9 mouse cellular contexts compared by ENCODE assay signal in the genomic region with DNA sequence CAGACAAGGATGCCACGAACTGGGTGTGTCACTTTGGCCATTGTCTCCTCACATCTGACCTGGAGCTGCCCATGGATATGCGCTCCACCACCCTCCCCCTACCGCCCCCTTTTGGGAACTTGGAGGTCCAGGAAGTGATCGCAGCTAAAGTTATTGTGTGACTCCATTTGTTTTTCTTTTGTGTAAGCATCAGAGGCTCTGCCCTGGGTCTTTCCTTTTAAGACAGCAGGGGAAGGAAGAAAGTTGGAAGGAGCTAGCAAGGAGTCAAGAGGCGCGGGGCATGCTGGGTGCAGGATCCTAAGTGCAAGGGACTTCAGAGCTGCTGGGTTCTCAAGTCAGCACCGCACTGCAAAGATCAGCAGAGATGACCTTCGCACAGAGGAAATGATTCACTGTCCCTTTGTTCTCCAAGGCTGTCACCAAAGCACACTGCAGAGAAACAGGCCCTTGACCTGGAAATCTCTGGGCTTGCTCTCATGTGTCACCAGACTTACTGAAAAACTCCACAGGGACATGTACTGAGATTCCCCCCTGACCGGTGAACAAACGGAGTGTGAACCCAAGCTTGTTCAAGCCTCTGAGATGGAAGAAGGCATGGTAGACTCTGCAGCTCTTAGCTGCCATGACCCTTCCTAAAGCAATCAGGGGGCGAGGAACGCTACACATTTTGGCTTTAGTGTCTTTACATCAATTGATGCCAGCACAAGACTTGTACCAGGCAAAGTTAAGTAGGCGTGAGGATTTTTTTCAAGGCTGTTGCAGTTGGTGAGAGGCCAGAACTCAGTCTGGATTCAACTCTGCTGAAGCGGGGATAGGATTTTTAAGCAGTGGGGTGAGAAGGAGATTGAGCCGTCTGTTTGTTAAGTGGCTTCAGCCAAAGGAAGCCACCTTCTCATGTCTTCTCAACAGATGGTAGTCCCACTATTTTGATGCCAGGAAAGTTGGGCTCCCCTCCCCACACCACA. TPM values are rescaled to one million over a fixed set of nuclear protein-coding genes. Genes with fewer than 3 reads are reported as not detected.
DNase-seq lines count a peak whose midpoint lies in the region; ATAC-seq and TF ChIP-seq lines count a peak whose summit lies in the region.
"Had no signal": no experiment of that assay in that cellular context is flagged by ENCODE, and none has a peak within 500 bp of the region (broad histone marks: within the 10 kb centered on the region; RNA-seq: fewer than 3 reads in every experiment).

No protein-coding gene starts in this region.

- no peak; the same call in 1 of the 2 replicates for ATAC-seq in forebrain, postnatal 0 days
- peak; percentile 53 for ATAC-seq in intestine, embryonic 15.5 days
- peak; percentile 82 for ATAC-seq in lung, postnatal 0 days

- no peak for TF ChIP-seq CTCF in spleen, adult 2 months (IDR thresholded peaks at IDR 0.05; ENCODE audit: extremely low read depth, insufficient read depth, insufficient read length, insufficient replicate concordance)
- no peak for TF ChIP-seq CTCF in forebrain, postnatal 0 days (IDR thresholded peaks at IDR 0.05; ENCODE audit: low read depth)
- TF ChIP-seq CTCF in lung, postnatal 0 days (IDR thresholded peaks at IDR 0.05): peak; percentile 44; the same call in 1 of the 2 replicates

- H3K9ac ChIP-seq in forebrain, postnatal 0 days: no peak overlapping the region
- H3K9ac ChIP-seq in intestine, embryonic 15.5 days: no peak overlapping the region
- H3K9ac ChIP-seq in lung, postnatal 0 days (replicated peaks; ENCODE audit: low read depth): no peak overlapping the region

- no peaks in the 10 kb centered on the region for H3K9me3 ChIP-seq in forebrain, postnatal 0 days (ENCODE audit: low read length)
- H3K9me3 ChIP-seq in intestine, embryonic 15.5 days: no peaks in the 10 kb centered on the region
- no peaks in the 10 kb centered on the region for H3K9me3 ChIP-seq in lung, postnatal 0 days (ENCODE audit: low read length)

- DNase-seq in spleen, adult 2 months (ENCODE audit: low read depth in 1 of 2, low spot score in 2 of 2): no peak
- DNase-seq in spleen, postnatal 4 days (ENCODE audit: low spot score in 2 of 2): no peak
- peak; percentile 55 for DNase-seq in forebrain, postnatal 0 days
- DNase-seq in lung, postnatal 0 days (ENCODE audit: low spot score): peak; percentile 74
- peak; percentile 71 for DNase-seq in yolk sac, embryonic 10.5 days (ENCODE audit: low spot score)
- no peak for DNase-seq in right cerebral cortex, postnatal 14 days
- no peak for DNase-seq in layer of hippocampus, adult 11-12 months (ENCODE audit: low spot score)

- no peak for TF ChIP-seq POLR2A in spleen, adult 2 months (IDR thresholded peaks at IDR 0.05; ENCODE audit: low read depth, low read length)

- peaks cover 4% of the 10 kb centered on the region; the same call in 1 of the 2 replicates for H3K4me1 ChIP-seq in spleen, adult 2 months (ENCODE audit: control insufficient read depth, insufficient read depth, insufficient read length)
- H3K4me1 ChIP-seq in forebrain, postnatal 0 days (ENCODE audit: insufficient read depth): peaks cover 22% of the 10 kb centered on the region
- peaks cover 24% of the 10 kb centered on the region for H3K4me1 ChIP-seq in intestine, embryonic 15.5 days (replicated peaks)
- peaks cover 8% of the 10 kb centered on the region for H3K4me1 ChIP-seq in lung, postnatal 0 days (ENCODE audit: insufficient read depth, low read depth, low read length)

- TF ChIP-seq EP300 in lung, postnatal 0 days (IDR thresholded peaks at IDR 0.05): peak; percentile 65

- H3K4me3 ChIP-seq in spleen, adult 2 months (ENCODE audit: extremely low read depth, insufficient read depth, insufficient read length): no peak overlapping the region
- no peak overlapping the region for H3K4me3 ChIP-seq in forebrain, postnatal 0 days (ENCODE audit: low read depth, low read length)
- H3K4me3 ChIP-seq in intestine, embryonic 15.5 days (replicated peaks): no peak overlapping the region
- H3K4me3 ChIP-seq in lung, postnatal 0 days (ENCODE audit: low read depth, low read length): no peak overlapping the region
- H3K4me3 ChIP-seq: left cerebral cortex, adult 2 months had no signal

- H3K27ac ChIP-seq in spleen, adult 2 months (ENCODE audit: insufficient read depth, low read length): peak overlapping the region; percentile 53; the same call in 1 of the 2 replicates
- peak overlapping the region; percentile 40 for H3K27ac ChIP-seq in forebrain, postnatal 0 days (ENCODE audit: low read depth, low read length)
- H3K27ac ChIP-seq in intestine, embryonic 15.5 days: 0 out of 2 replicates have a peak overlapping the region, but pooled peaks have one; percentile 11
- peak overlapping the region; percentile 79 for H3K27ac ChIP-seq in lung, postnatal 0 days (ENCODE audit: low read length)
- H3K27ac ChIP-seq: left cerebral cortex, adult 2 months had no signal

- peak overlapping the region; percentile 42; the same call in 1 of the 2 replicates for H3K4me2 ChIP-seq in forebrain, postnatal 0 days (ENCODE audit: low read depth)
- H3K4me2 ChIP-seq in intestine, embryonic 15.5 days (replicated peaks): peak overlapping the region; percentile 44
- peak overlapping the region; percentile 32; the same call in 1 of the 2 replicates for H3K4me2 ChIP-seq in lung, postnatal 0 days (replicated peaks; ENCODE audit: low read depth, low read length)

- H3K27me3 ChIP-seq in spleen, adult 2 months (ENCODE audit: control insufficient read depth, insufficient read depth, low read length): no peaks in the 10 kb centered on the region
- no peaks in the 10 kb centered on the region for H3K27me3 ChIP-seq in forebrain, postnatal 0 days (ENCODE audit: insufficient read depth, low read length)
- no peaks in the 10 kb centered on the region for H3K27me3 ChIP-seq in intestine, embryonic 15.5 days (replicated peaks)
- H3K27me3 ChIP-seq in lung, postnatal 0 days (replicated peaks; ENCODE audit: insufficient read depth, low read length): no peaks in the 10 kb centered on the region

- 87% methylated on average over 15 of the region's 15 CpGs for whole genome bisulfite sequencing in spleen, adult 2 months
- 52% methylated on average over 15 of the region's 15 CpGs for WGBS in forebrain, postnatal 0 days
- 59% methylated on average over 15 of the region's 15 CpGs for WGBS in intestine, embryonic 15.5 days
- WGBS in lung, postnatal 0 days: 48% methylated on average over 15 of the region's 15 CpGs

- no peaks in the 10 kb centered on the region for H3K36me3 ChIP-seq in spleen, adult 2 months (ENCODE audit: control insufficient read depth, insufficient read depth, low read length)
- H3K36me3 ChIP-seq in forebrain, postnatal 0 days (ENCODE audit: insufficient read depth): no peaks in the 10 kb centered on the region
- no peaks in the 10 kb centered on the region for H3K36me3 ChIP-seq in intestine, embryonic 15.5 days
- no peaks in the 10 kb centered on the region for H3K36me3 ChIP-seq in lung, postnatal 0 days (ENCODE audit: insufficient read depth, low read length)

RNA-seq across cellular contexts. Expression of gene Ttc30a2, which starts 17.3 kb away (rescaled TPM):
- polyA plus RNA-seq in spleen, adult 2 months (2012; rRNA removed): 0.07 and 0.12 TPM in 2 replicates
- 0.81 and 0.92 TPM in 2 replicates for total RNA-seq in forebrain, postnatal 0 days (2014; rRNA removed)
- 0.21 and 0.24 TPM in 2 replicates for polyA plus RNA-seq in forebrain, postnatal 0 days (2015; fragmentation: Nextera tagmentation; extraction: Ambion mirVana)
- polyA plus RNA-seq in intestine, embryonic 15.5 days (2015; fragmentation: Nextera tagmentation; extraction: Ambion mirVana): 0.08 and 0.16 TPM in 2 replicates
- polyA plus RNA-seq in lung, postnatal 0 days (2015; fragmentation: Nextera tagmentation; extraction: Ambion mirVana): 0.25 and 0.65 TPM in 2 replicates

RNA-seq across cellular contexts. Expression of gene Ttc30a1, which starts 21.1 kb away (rescaled TPM):
- polyA plus RNA-seq in spleen, adult 2 months (2012; rRNA removed): 1.4 and 1.9 TPM in 2 replicates
- 10.8 and 10.9 TPM in 2 replicates for total RNA-seq in forebrain, postnatal 0 days (2014; rRNA removed)
- 3.9 and 4.8 TPM in 2 replicates for polyA plus RNA-seq in forebrain, postnatal 0 days (2015; fragmentation: Nextera tagmentation; extraction: Ambion mirVana)
- polyA plus RNA-seq in intestine, embryonic 15.5 days (2015; fragmentation: Nextera tagmentation; extraction: Ambion mirVana): 5.8 TPM in 2 replicates
- polyA plus RNA-seq in lung, postnatal 0 days (2015; fragmentation: Nextera tagmentation; extraction: Ambion mirVana): 2.8 and 3.9 TPM in 2 replicates

RNA-seq across cellular contexts. Expression of gene Ttc30b, which starts 22.3 kb away (rescaled TPM):
- polyA plus RNA-seq in spleen, adult 2 months (2012; rRNA removed): 1.8 and 2.6 TPM in 2 replicates
- total RNA-seq in forebrain, postnatal 0 days (2014; rRNA removed): 27.2 and 27.4 TPM in 2 replicates
- polyA plus RNA-seq in forebrain, postnatal 0 days (2015; fragmentation: Nextera tagmentation; extraction: Ambion mirVana): 17.8 and 20.6 TPM in 2 replicates
- 6.8 and 8.5 TPM in 2 replicates for polyA plus RNA-seq in intestine, embryonic 15.5 days (2015; fragmentation: Nextera tagmentation; extraction: Ambion mirVana)
- polyA plus RNA-seq in lung, postnatal 0 days (2015; fragmentation: Nextera tagmentation; extraction: Ambion mirVana): 17.9 and 18.6 TPM in 2 replicates

Comparison
In these comparisons a context has a peak if more than half of its experiments do, and no peak if none do; other contexts are left out.
1. DNase-seq: peak in forebrain, postnatal 0 days (single experiment), lung, postnatal 0 days (single experiment) and yolk sac, embryonic 10.5 days (single experiment); none in spleen, adult 2 months (0 of 2), spleen, postnatal 4 days (0 of 2), right cerebral cortex, postnatal 14 days (single experiment) and layer of hippocampus, adult 11-12 months (single experiment).
2. H3K27ac ChIP-seq: peak in every context shown above with its lines; median percentile 79 in lung, postnatal 0 days; 53 in spleen, adult 2 months; 40 in forebrain, postnatal 0 days; 11 in intestine, embryonic 15.5 days.
3. Peak in every context shown above with its lines, with median percentiles within 50 percentile points of each other: H3K4me2 ChIP-seq.